Mouse (Mus musculus) urinary bladder, postnatal 14 days (tissue): ENCODE results near the gene Mrps34.

Source experiments
- DNase-seq: peaks from one replicate; pipeline ENCODE4 v3.0.0; 2021; ENCODE audit warnings: low spot score

The Mrps34 gene

GRCm38 (mm10) chr17:24894995-24895547, at the start of gene Mrps34, which contains the start of gene Eme2:
TSS of gene Mrps34 (plus strand) at chr17:24895116.
TSS of gene Eme2 (minus strand) at chr17:24895087.
- DNase-seq, result peak; percentile 84

GRCm38 (mm10) chr17:24847386-24847785, 47.5 kb upstream of the Mrps34 start:
- no peak for DNase-seq

GRCm38 (mm10) chr17:24848600-24849031, 46.3 kb upstream of the Mrps34 start:
- DNase-seq, result no peak

- no peak for DNase-seq
These were observed 45.2 kb upstream of the Mrps34 start for GRCm38 (mm10) chr17:24849733-24850064.

GRCm38 (mm10) chr17:24850065-24850772, 44.7 kb upstream of the Mrps34 start, which contains the start of gene Fahd1:
TSS of gene Fahd1 (minus strand) at chr17:24850364.
- peak; percentile 96 for DNase-seq

- DNase-seq, result no peak
These were observed 44.2 kb upstream of the Mrps34 start for GRCm38 (mm10) chr17:24850773-24851127.

GRCm38 (mm10) chr17:24851381-24852125, 43.4 kb upstream of the Mrps34 start:
- no peak for DNase-seq

GRCm38 (mm10) chr17:24855838-24856464, 39.0 kb upstream of the Mrps34 start:
- DNase-seq, result no peak

- no peak for DNase-seq
These were observed 38.3 kb upstream of the Mrps34 start for GRCm38 (mm10) chr17:24856589-24856988.

- DNase-seq, result no peak
These were observed 37.0 kb upstream of the Mrps34 start for GRCm38 (mm10) chr17:24857831-24858470.

- DNase-seq, result no peak
These were observed 35.9 kb upstream of the Mrps34 start for GRCm38 (mm10) chr17:24858967-24859366.

GRCm38 (mm10) chr17:24860076-24860475, 34.8 kb upstream of the Mrps34 start:
- no peak for DNase-seq

- no peak for DNase-seq
These were observed 33.1 kb upstream of the Mrps34 start for GRCm38 (mm10) chr17:24861785-24862184.

GRCm38 (mm10) chr17:24865776-24866175, 29.1 kb upstream of the Mrps34 start, which contains the start of gene Igfals:
TSS of gene Igfals (plus strand) at chr17:24865997.
- DNase-seq, result no peak

- DNase-seq, result no peak
These were observed 27.0 kb upstream of the Mrps34 start for GRCm38 (mm10) chr17:24867914-24868313.

- no peak for DNase-seq
These were observed 21.1 kb upstream of the Mrps34 start for GRCm38 (mm10) chr17:24873695-24874404.

GRCm38 (mm10) chr17:24874405-24874745, 20.5 kb upstream of the Mrps34 start:
- no peak for DNase-seq

GRCm38 (mm10) chr17:24874989-24875388, 19.9 kb upstream of the Mrps34 start:
- DNase-seq, result no peak

- no peak for DNase-seq
These were observed 17.4 kb upstream of the Mrps34 start for GRCm38 (mm10) chr17:24877336-24878116.

- no peak for DNase-seq
These were observed 16.9 kb upstream of the Mrps34 start for GRCm38 (mm10) chr17:24878117-24878397.

GRCm38 (mm10) chr17:24878531-24878930, 16.4 kb upstream of the Mrps34 start:
- DNase-seq, result no peak
